Mouse (Mus musculus): ENCODE results near the gene Apc2. TPM values are rescaled to one million over a fixed set of nuclear protein-coding genes. Genes with fewer than 3 reads are reported as not detected.

Apc2 gene
- polyA plus RNA-seq, 1 experiment from 2014 or later: 0.96 TPM

DNA sequence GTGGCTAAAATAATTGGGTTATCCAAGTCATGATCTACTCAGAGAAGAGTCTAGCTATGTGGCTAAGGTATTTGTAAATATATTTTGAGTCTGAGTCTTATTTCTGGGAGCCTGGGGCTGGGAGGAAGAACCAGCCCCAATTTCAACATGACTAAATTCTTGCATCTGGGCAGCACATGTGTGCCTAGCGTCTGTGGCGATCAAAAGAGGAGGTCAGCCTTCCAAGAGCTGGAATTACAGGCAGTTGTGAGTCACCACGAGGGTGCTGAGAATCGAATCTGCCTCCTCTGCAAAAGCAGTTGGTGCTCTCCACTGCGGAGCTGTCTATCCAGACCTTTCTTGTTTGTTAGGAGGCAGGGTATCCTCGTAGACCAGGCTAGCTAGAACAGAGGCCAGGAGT is 70.0 kb downstream of the Apc2 start:
- Histone ChIP-seq H3K36me3 (no peaks in the 10 kb centered on the region), H3K9me3 (replicated peaks) (no peaks in the 10 kb centered on the region), H3K9ac (no peak overlapping the region), H3K4me3 (no peak overlapping the region), H3K27me3 (peaks cover 45% of the 10 kb centered on the region), H3K4me1 (replicated peaks) (no peaks in the 10 kb centered on the region), H3K27ac (no peak overlapping the region), H3K4me2 (no peak overlapping the region)
- no peak for ATAC-seq (replicated peaks; ENCODE audit: insufficient number of reproducible peaks, insufficient read depth, low FRiP score, low read depth)
- 59% methylated on average over 6 of the region's 6 CpGs for WGBS

Small RNA genes lying within 50 kb of the gene (microRNA-seq; reads per million reads assigned to microRNA genes)
- gene Mir6911: 0.63 reads per million

Other genes with a start within 250 kb of the Apc2 start
- gene Gpx4, start 248.8 kb upstream of the Apc2 start, polyA plus RNA-seq (2015; fragmentation: Nextera tagmentation; extraction: Ambion mirVana): 628 and 658 TPM in 2 replicates
- 8.3 and 13.9 TPM in 2 replicates for gene Sbno2, start 190.4 kb upstream of the Apc2 start, polyA plus RNA-seq (2015; fragmentation: Nextera tagmentation; extraction: Ambion mirVana)
- gene Stk11, start 180.2 kb upstream of the Apc2 start, polyA plus RNA-seq (2015; fragmentation: Nextera tagmentation; extraction: Ambion mirVana): 10.0 and 14.2 TPM in 2 replicates
- gene Atp5d, start 157.3 kb upstream of the Apc2 start, polyA plus RNA-seq (2015; fragmentation: Nextera tagmentation; extraction: Ambion mirVana): 861 and 962 TPM in 2 replicates
- gene Cbarp, start 155.1 kb upstream of the Apc2 start, polyA plus RNA-seq (2015; fragmentation: Nextera tagmentation; extraction: Ambion mirVana): 1.7 and 2.9 TPM in 2 replicates
- gene Midn, start 147.7 kb upstream of the Apc2 start, polyA plus RNA-seq (2015; fragmentation: Nextera tagmentation; extraction: Ambion mirVana): 11.6 and 16.8 TPM in 2 replicates
- 86.7 and 90.2 TPM in 2 replicates for gene Cirbp, start 130.0 kb upstream of the Apc2 start, polyA plus RNA-seq (2015; fragmentation: Nextera tagmentation; extraction: Ambion mirVana)
- 7.7 and 9.1 TPM in 2 replicates for gene 1600002K03Rik, start 123.0 kb upstream of the Apc2 start, polyA plus RNA-seq (2015; fragmentation: Nextera tagmentation; extraction: Ambion mirVana)
- 8.6 and 9.7 TPM in 2 replicates for gene Efna2, start 116.5 kb upstream of the Apc2 start, polyA plus RNA-seq (2015; fragmentation: Nextera tagmentation; extraction: Ambion mirVana)
- gene Mum1, start 69.5 kb upstream of the Apc2 start, polyA plus RNA-seq (2015; fragmentation: Nextera tagmentation; extraction: Ambion mirVana): 32.7 and 40.5 TPM in 2 replicates
- 553 and 586 TPM in 2 replicates for gene Ndufs7, start 46.9 kb upstream of the Apc2 start, polyA plus RNA-seq (2015; fragmentation: Nextera tagmentation; extraction: Ambion mirVana)
- 47.7 and 52.9 TPM in 2 replicates for gene Gamt, start 35.0 kb upstream of the Apc2 start, polyA plus RNA-seq (2015; fragmentation: Nextera tagmentation; extraction: Ambion mirVana)
- 31.5 and 40.0 TPM in 2 replicates for gene Dazap1, start 34.5 kb upstream of the Apc2 start, polyA plus RNA-seq (2015; fragmentation: Nextera tagmentation; extraction: Ambion mirVana)
- 525 and 544 TPM in 2 replicates for gene Rps15, start 3.5 kb upstream of the Apc2 start, polyA plus RNA-seq (2015; fragmentation: Nextera tagmentation; extraction: Ambion mirVana)
- 32.4 and 36.8 TPM in 2 replicates for gene 2310011J03Rik, start 24.6 kb downstream of the Apc2 start, polyA plus RNA-seq (2015; fragmentation: Nextera tagmentation; extraction: Ambion mirVana)
- gene Pcsk4, start 33.5 kb downstream of the Apc2 start, polyA plus RNA-seq (2015; fragmentation: Nextera tagmentation; extraction: Ambion mirVana): 1.3 and 1.5 TPM in 2 replicates
- gene Reep6, start 34.0 kb downstream of the Apc2 start, polyA plus RNA-seq (2015; fragmentation: Nextera tagmentation; extraction: Ambion mirVana): 1.6 and 3.4 TPM in 2 replicates
- gene Adamtsl5, start 52.4 kb downstream of the Apc2 start, polyA plus RNA-seq (2015; fragmentation: Nextera tagmentation; extraction: Ambion mirVana): 10.9 and 12.7 TPM in 2 replicates
- 0.06 and 0.09 TPM in 2 replicates for gene Plk5, start 60.5 kb downstream of the Apc2 start, polyA plus RNA-seq (2015; fragmentation: Nextera tagmentation; extraction: Ambion mirVana)
- gene Mex3d, start 91.7 kb downstream of the Apc2 start, polyA plus RNA-seq (2015; fragmentation: Nextera tagmentation; extraction: Ambion mirVana): 4.8 and 5.2 TPM in 2 replicates
- gene Mbd3, start 103.6 kb downstream of the Apc2 start, polyA plus RNA-seq (2015; fragmentation: Nextera tagmentation; extraction: Ambion mirVana): 122 and 177 TPM in 2 replicates
- gene Uqcr11, start 110.9 kb downstream of the Apc2 start, polyA plus RNA-seq (2015; fragmentation: Nextera tagmentation; extraction: Ambion mirVana): 1,499 and 1,535 TPM in 2 replicates
- gene Tcf3, start 137.7 kb downstream of the Apc2 start, polyA plus RNA-seq (2015; fragmentation: Nextera tagmentation; extraction: Ambion mirVana): 41.3 and 67.2 TPM in 2 replicates
- not detected in 2 replicates for gene Onecut3, start 198.9 kb downstream of the Apc2 start, polyA plus RNA-seq (2015; fragmentation: Nextera tagmentation; extraction: Ambion mirVana)
- 0.05 and 0.06 TPM in 2 replicates for gene Atp8b3, start 243.1 kb downstream of the Apc2 start, polyA plus RNA-seq (2015; fragmentation: Nextera tagmentation; extraction: Ambion mirVana)

All from heart, embryonic 15.5 days (tissue).